Mouse (Mus musculus): Measurements from ENCODE around the gene Serpinb6a. TPM values are rescaled to one million over a fixed set of nuclear protein-coding genes. Genes with fewer than 3 reads are reported as not detected.

The Serpinb6a gene
- polyA plus RNA-seq, 1 experiment from 2014 or later: 36.5 TPM

GRCm38 (mm10) chr13:34037172-34038055 is 34.8 kb upstream of the Serpinb6a start, which contains the start of gene Bphl:
Gene Bphl (plus strand): TSS chr13:34037597.
- Histone ChIP-seq H3K36me3 (0 out of 2 replicates have a peak, but pooled peaks cover 3% of the 10 kb centered on the region), H3K27ac (replicated peaks) (peak within 1 kb of the TSS; percentile 83), H3K9me3 (no peaks in the 10 kb centered on the region), H3K27me3 (no peaks in the 10 kb centered on the region), H3K9ac (replicated peaks) (peak within 1 kb of the TSS; percentile 89), H3K4me1 (peaks cover 19% of the 10 kb centered on the region), H3K4me3 (peak within 1 kb of the TSS; percentile 73), H3K4me2 (replicated peaks) (peak within 1 kb of the TSS; percentile 62)
- peak; percentile 97 for ATAC-seq (replicated peaks)
- under 1% methylated on average over 37 of the region's 37 CpGs for WGBS

- H3K4me1 ChIP-seq: peaks cover 19% of the 10 kb centered on the region
- H3K27me3 ChIP-seq: no peaks in the 10 kb centered on the region
- H3K4me2 ChIP-seq (replicated peaks): no peak overlapping the region
- no peak overlapping the region for H3K9ac ChIP-seq (replicated peaks)
- H3K4me3 ChIP-seq: no peak overlapping the region
- peak overlapping the region; percentile 83; the same call in 1 of the 2 replicates for H3K27ac ChIP-seq (replicated peaks)
- ATAC-seq (replicated peaks): 0 out of 2 replicates have a peak, but pooled peaks have one; percentile 2
- WGBS: 77% methylated on average over 5 of the region's 5 CpGs
- H3K9me3 ChIP-seq: no peaks in the 10 kb centered on the region
- 0 out of 2 replicates have a peak, but pooled peaks cover 3% of the 10 kb centered on the region for H3K36me3 ChIP-seq
Measured at GRCm38 (mm10) chr13:34036726-34037125, 34.1 kb upstream of the Serpinb6a start.

- Histone ChIP-seq H3K27ac (replicated peaks) (no peak overlapping the region), H3K4me3 (no peak overlapping the region), H3K4me2 (replicated peaks) (no peak overlapping the region), H3K27me3 (no peaks in the 10 kb centered on the region), H3K4me1 (peaks cover 19% of the 10 kb centered on the region), H3K9me3 (no peaks in the 10 kb centered on the region), H3K36me3 (peaks cover 8% of the 10 kb centered on the region; the same call in 1 of the 2 replicates), H3K9ac (replicated peaks) (no peak overlapping the region)
- WGBS: 84% methylated on average over 3 of the region's 3 CpGs
- no peak for ATAC-seq (replicated peaks)
Measured at GRCm38 (mm10) chr13:34035424-34035823, 32.8 kb upstream of the Serpinb6a start.

GRCm38 (mm10) chr13:34032041-34032440 is 29.4 kb upstream of the Serpinb6a start:
- H3K9ac ChIP-seq (replicated peaks): no peak overlapping the region
- WGBS: 56% methylated on average over 2 of the region's 2 CpGs
- ATAC-seq (replicated peaks): no peak

DNA sequence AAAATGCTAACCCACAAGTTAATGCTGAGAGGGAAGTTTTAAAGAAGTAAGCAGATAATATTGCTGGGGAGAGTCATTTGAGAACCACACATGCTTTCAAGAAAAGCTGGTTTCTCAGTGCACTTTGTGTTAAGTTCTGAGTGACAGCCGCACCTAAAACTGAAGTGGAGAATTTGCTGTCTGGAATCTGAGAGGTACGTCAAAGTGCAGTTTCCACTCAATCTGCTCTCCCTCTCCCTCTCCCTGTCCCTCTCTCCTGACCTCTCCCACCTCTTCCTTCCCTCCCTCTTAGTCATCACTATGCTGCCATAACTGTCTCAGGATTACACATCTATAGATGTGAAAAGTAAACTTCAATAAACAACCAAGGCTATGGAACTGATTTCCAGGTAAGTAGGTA is 19.4 kb upstream of the Serpinb6a start:
- no peaks in the 10 kb centered on the region for H3K4me1 ChIP-seq
- no peak overlapping the region for H3K4me3 ChIP-seq
- WGBS: 87% methylated on average over 2 of the region's 2 CpGs
- H3K27me3 ChIP-seq: no peaks in the 10 kb centered on the region
- no peaks in the 10 kb centered on the region for H3K9me3 ChIP-seq
- H3K9ac ChIP-seq (replicated peaks): no peak overlapping the region
- H3K4me2 ChIP-seq (replicated peaks): no peak overlapping the region
- ATAC-seq (replicated peaks): no peak
- no peak overlapping the region for H3K27ac ChIP-seq (replicated peaks)
- H3K36me3 ChIP-seq: peaks cover 12% of the 10 kb centered on the region; the same call in 1 of the 2 replicates

More at GRCm38 (mm10) chr13:34032041-34032440, 29.4 kb upstream of the Serpinb6a start:
- H3K27me3 ChIP-seq: no peaks in the 10 kb centered on the region
- H3K36me3 ChIP-seq: peaks cover 15% of the 10 kb centered on the region
- H3K4me2 ChIP-seq (replicated peaks): no peak overlapping the region
- H3K9me3 ChIP-seq: no peaks in the 10 kb centered on the region
- no peak overlapping the region for H3K4me3 ChIP-seq
- peaks cover under 1% of the 10 kb centered on the region for H3K4me1 ChIP-seq
- H3K27ac ChIP-seq (replicated peaks): no peak overlapping the region

GRCm38 (mm10) chr13:34018521-34018920 is 15.9 kb upstream of the Serpinb6a start:
- H3K36me3 ChIP-seq: peaks cover 21% of the 10 kb centered on the region
- no peak for ATAC-seq (replicated peaks)

GRCm38 (mm10) chr13:34016927-34017569 is 14.5 kb upstream of the Serpinb6a start:
- ATAC-seq (replicated peaks): 0 out of 2 replicates have a peak, but pooled peaks have one; percentile 55

More at GRCm38 (mm10) chr13:34018521-34018920, 15.9 kb upstream of the Serpinb6a start:
- Histone ChIP-seq H3K9ac (replicated peaks) (no peak overlapping the region), H3K4me1 (no peaks in the 10 kb centered on the region), H3K4me3 (no peak overlapping the region), H3K4me2 (replicated peaks) (no peak overlapping the region), H3K27me3 (no peaks in the 10 kb centered on the region), H3K9me3 (no peaks in the 10 kb centered on the region), H3K27ac (replicated peaks) (no peak overlapping the region)
- WGBS: 82% methylated on average over 1 of the region's 1 CpGs

GRCm38 (mm10) chr13:34007234-34007633 is 4.6 kb upstream of the Serpinb6a start:
- Histone ChIP-seq H3K36me3 (0 out of 2 replicates have a peak, but pooled peaks cover 4% of the 10 kb centered on the region), H3K27ac (replicated peaks) (no peak overlapping the region), H3K27me3 (no peaks in the 10 kb centered on the region), H3K9me3 (no peaks in the 10 kb centered on the region), H3K4me3 (no peak overlapping the region), H3K4me2 (replicated peaks) (no peak overlapping the region), H3K9ac (replicated peaks) (no peak overlapping the region), H3K4me1 (peaks cover 5% of the 10 kb centered on the region)
- no peak for ATAC-seq (replicated peaks)
- 77% methylated on average over 2 of the region's 2 CpGs for WGBS

More at GRCm38 (mm10) chr13:34016927-34017569, 14.5 kb upstream of the Serpinb6a start:
- Histone ChIP-seq H3K9me3 (no peaks in the 10 kb centered on the region), H3K4me2 (replicated peaks) (no peak overlapping the region), H3K9ac (replicated peaks) (no peak overlapping the region), H3K27ac (replicated peaks) (no peak overlapping the region), H3K27me3 (no peaks in the 10 kb centered on the region), H3K4me3 (no peak overlapping the region), H3K36me3 (peaks cover 24% of the 10 kb centered on the region), H3K4me1 (no peaks in the 10 kb centered on the region)
- WGBS: 79% methylated on average over 9 of the region's 9 CpGs

GRCm38 (mm10) chr13:34003058-34003457 is 464 bp upstream of the Serpinb6a start:
- no peaks in the 10 kb centered on the region for H3K27me3 ChIP-seq
- H3K9ac ChIP-seq (replicated peaks): peak overlapping the region; percentile 81
- H3K4me3 ChIP-seq: peak overlapping the region; percentile 85
- no peaks in the 10 kb centered on the region for H3K9me3 ChIP-seq
- peak overlapping the region; percentile 84 for H3K27ac ChIP-seq (replicated peaks)
- no peaks in the 10 kb centered on the region for H3K36me3 ChIP-seq
- H3K4me2 ChIP-seq (replicated peaks): peak overlapping the region; percentile 87
- H3K4me1 ChIP-seq: peaks cover 15% of the 10 kb centered on the region
- 7% methylated on average over 5 of the region's 5 CpGs for WGBS
- 0 out of 2 replicates have a peak, but pooled peaks have one; percentile 12 for ATAC-seq (replicated peaks)

- no peaks in the 10 kb centered on the region for H3K27me3 ChIP-seq
- no peak overlapping the region for H3K4me2 ChIP-seq (replicated peaks)
- H3K9me3 ChIP-seq: no peaks in the 10 kb centered on the region
- no peaks in the 10 kb centered on the region for H3K4me1 ChIP-seq
- H3K27ac ChIP-seq (replicated peaks): no peak overlapping the region
- H3K36me3 ChIP-seq: no peaks in the 10 kb centered on the region
- no peak overlapping the region for H3K4me3 ChIP-seq
- H3K9ac ChIP-seq (replicated peaks): no peak overlapping the region
- 21% methylated on average over 1 of the region's 1 CpGs for WGBS
- 0 out of 2 replicates have a peak, but pooled peaks have one; percentile 32 for ATAC-seq (replicated peaks)
Measured at GRCm38 (mm10) chr13:33995197-33995596, 7.4 kb downstream of the Serpinb6a start.

GRCm38 (mm10) chr13:33989625-33990024 is 13.0 kb downstream of the Serpinb6a start:
- H3K36me3 ChIP-seq: no peaks in the 10 kb centered on the region
- H3K4me3 ChIP-seq: no peak overlapping the region
- no peak overlapping the region for H3K9ac ChIP-seq (replicated peaks)
- H3K4me1 ChIP-seq: no peaks in the 10 kb centered on the region
- H3K9me3 ChIP-seq: no peaks in the 10 kb centered on the region
- no peak for ATAC-seq (replicated peaks)
- H3K27ac ChIP-seq (replicated peaks): no peak overlapping the region
- no peak overlapping the region for H3K4me2 ChIP-seq (replicated peaks)
- WGBS: 89% methylated on average over 5 of the region's 5 CpGs
- no peaks in the 10 kb centered on the region for H3K27me3 ChIP-seq

DNA sequence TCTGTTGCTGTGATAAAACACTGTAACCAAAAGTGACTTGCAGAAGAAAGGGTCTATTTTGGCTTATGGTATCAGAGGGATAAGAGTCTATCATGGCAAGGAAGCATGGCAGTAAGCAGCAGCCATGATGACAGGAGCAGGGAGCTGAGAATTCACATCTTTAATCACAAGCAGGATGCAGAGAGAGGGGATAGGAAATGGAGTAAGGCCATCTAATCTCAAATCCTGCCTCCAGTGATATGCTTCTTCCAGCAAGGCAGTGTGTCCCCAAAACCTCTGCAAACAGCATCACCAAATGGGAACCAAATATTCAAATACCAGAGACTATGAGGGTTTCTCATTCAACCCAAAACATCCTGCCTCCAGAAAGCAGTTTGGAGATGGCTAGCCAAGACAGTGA is 36.0 kb downstream of the Serpinb6a start:
- H3K4me3 ChIP-seq: no peak overlapping the region
- H3K36me3 ChIP-seq: no peaks in the 10 kb centered on the region
- no peaks in the 10 kb centered on the region for H3K27me3 ChIP-seq
- peaks cover 14% of the 10 kb centered on the region; the same call in 1 of the 2 replicates for H3K4me1 ChIP-seq
- no peak overlapping the region for H3K27ac ChIP-seq (replicated peaks)
- H3K4me2 ChIP-seq (replicated peaks): no peak overlapping the region
- H3K9me3 ChIP-seq: no peaks in the 10 kb centered on the region
- H3K9ac ChIP-seq (replicated peaks): no peak overlapping the region
- ATAC-seq (replicated peaks): no peak
